Mouse (Mus musculus) CD4-positive, CD25-positive, alpha-beta regulatory T cell (primary cell): ENCODE measurements around the gene Acad12. TPM values are rescaled to one million over a fixed set of nuclear protein-coding genes. Genes with fewer than 3 reads are reported as not detected.

Source experiments
- polyA plus RNA-seq: library from polyadenylated mRNA; unstranded; fragments of 100-300 nt; shearing (Covaris generic); gene quantifications from one replicate; pipeline ENCODE4 v1.2.1, GENCODE M21; 2017

Acad12 gene
- polyA plus RNA-seq, result 2.1 TPM

GRCm38 (mm10) chr5:121618592-121619513 lies at the start of gene Acad12:
Gene Acad12, minus strand, starts transcription at chr5:121618938.

GRCm38 (mm10) chr5:121660059-121660896 lies 41.5 kb upstream of the Acad12 start, which contains the start of the genes Acad10 and Brap:
Gene Acad10, minus strand, starts transcription at chr5:121660514.
Gene Brap, plus strand, starts transcription at chr5:121660563.

GRCm38 (mm10) chr5:121593451-121594401 lies 25.0 kb downstream of the Acad12 start, which contains the start of gene Aldh2:
Gene Aldh2, minus strand, starts transcription at chr5:121593824.

Other genes starting within 250 kb of the Acad12 start
- gene Trafd1, start 233.3 kb downstream of the Acad12 start, polyA plus RNA-seq, result 55.5 TPM
- gene Naa25, start 221.0 kb downstream of the Acad12 start, polyA plus RNA-seq, result 41.7 TPM
- 2.5 TPM for gene Tmem116, start 167.0 kb downstream of the Acad12 start, polyA plus RNA-seq
- 59.9 TPM for gene Erp29, start 166.4 kb downstream of the Acad12 start, polyA plus RNA-seq
- not detected for gene Adam1b, start 115.5 kb downstream of the Acad12 start, polyA plus RNA-seq
- gene Adam1a, start 73.5 kb downstream of the Acad12 start, polyA plus RNA-seq, result 1.2 TPM
- not detected for gene Gm42878, start 73.5 kb downstream of the Acad12 start, polyA plus RNA-seq
- gene Mapkapk5, start 73.0 kb downstream of the Acad12 start, polyA plus RNA-seq, result 57.5 TPM
- gene Aldh2, start 25.1 kb downstream of the Acad12 start, polyA plus RNA-seq, result 32.8 TPM
- 12.4 TPM for gene Acad10, start 41.6 kb upstream of the Acad12 start, polyA plus RNA-seq
- gene Brap, start 41.6 kb upstream of the Acad12 start, polyA plus RNA-seq, result 68.0 TPM
- 70.1 TPM for gene Atxn2, start 92.4 kb upstream of the Acad12 start, polyA plus RNA-seq
- gene Sh2b3, start 218.7 kb upstream of the Acad12 start, polyA plus RNA-seq, result 51.3 TPM
- 5.9 TPM for gene Pheta1, start 230.0 kb upstream of the Acad12 start, polyA plus RNA-seq